Mouse (Mus musculus): Measurements from ENCODE around the gene Tlr5. TPM values are rescaled to one million over a fixed set of nuclear protein-coding genes. Genes with fewer than 3 reads are reported as not detected.

The Tlr5 gene
- total RNA-seq (2012; rRNA removed) (not detected in 2 replicates), polyA plus RNA-seq (2012; ENCODE audit: insufficient read depth in 1 of 2, insufficient read length in 2 of 2, low read depth in 1 of 2, low replicate concordance in 2 of 2, missing spikeins in 1 of 2) (not detected)

- no peak within 1 kb of the TSS for H3K27ac ChIP-seq (ENCODE audit: control insufficient read depth, low read depth, low read length)
- no peaks in the 10 kb centered on the region for H3K36me3 ChIP-seq (ENCODE audit: control insufficient read depth in 1 of 2, insufficient read depth in 2 of 2, low read length in 2 of 2)
- peaks cover 0 to 13% of the 10 kb centered on the region in 2 experiments; a peak in 2 of 4 replicates for H3K4me1 ChIP-seq (ENCODE audit: control insufficient read depth in 1 of 2, insufficient read depth in 2 of 2, low read length in 2 of 2)
- peak within 1 kb of the TSS; percentile 30 to 41 for H3K4me3 ChIP-seq (ENCODE audit: control insufficient read depth in 1 of 2, insufficient read depth in 1 of 2, low read depth in 2 of 2, low read length in 2 of 2)
- DNase-seq (ENCODE audit: low read depth, low spot score), result peak; percentile 20
- no peaks in the 10 kb centered on the region for H3K9me3 ChIP-seq (replicated peaks; ENCODE audit: insufficient read depth, low read length)
- H3K27me3 ChIP-seq (ENCODE audit: control insufficient read depth in 1 of 2, insufficient read depth in 2 of 2, low read length in 2 of 2), result 0 out of 4 replicates have a peak, but pooled peaks cover 0 to 2% of the 10 kb centered on the region in 2 experiments
- 0 out of 2 replicates have a peak within 1 kb of the TSS, but pooled peaks have one; percentile 30 for H3K9ac ChIP-seq (ENCODE audit: control insufficient read depth, low read depth, low read length, poor library complexity, severe bottlenecking)
- no peaks in the 10 kb centered on the region for H3K79me2 ChIP-seq (ENCODE audit: control insufficient read depth, insufficient read depth, low read length, poor library complexity)
- TF ChIP-seq UBTF (IDR thresholded peaks at IDR 0.05; ENCODE audit: borderline replicate concordance, insufficient read depth, low read depth, low read length) (no peak), ELF1 (IDR thresholded peaks at IDR 0.05; ENCODE audit: low read depth, low read length) (no peak), MAZ (IDR thresholded peaks at IDR 0.05; ENCODE audit: low read depth, low read length) (no peak), MAFK (IDR thresholded peaks at IDR 0.05; ENCODE audit: borderline replicate concordance, low read depth, low read length) (no peak), CHD1 (IDR thresholded peaks at IDR 0.05; ENCODE audit: low read depth, low read length) (no peak), USF2 (IDR thresholded peaks at IDR 0.05; ENCODE audit: borderline replicate concordance in 1 of 2, insufficient read depth in 1 of 2, low read depth in 1 of 2, low read length in 2 of 2) (no peak)
Observed at GRCm38 (mm10) chr1:182954287-182955046, at the start of gene Tlr5. TSS of gene Tlr5 (plus strand) at chr1:182954788.

DNA sequence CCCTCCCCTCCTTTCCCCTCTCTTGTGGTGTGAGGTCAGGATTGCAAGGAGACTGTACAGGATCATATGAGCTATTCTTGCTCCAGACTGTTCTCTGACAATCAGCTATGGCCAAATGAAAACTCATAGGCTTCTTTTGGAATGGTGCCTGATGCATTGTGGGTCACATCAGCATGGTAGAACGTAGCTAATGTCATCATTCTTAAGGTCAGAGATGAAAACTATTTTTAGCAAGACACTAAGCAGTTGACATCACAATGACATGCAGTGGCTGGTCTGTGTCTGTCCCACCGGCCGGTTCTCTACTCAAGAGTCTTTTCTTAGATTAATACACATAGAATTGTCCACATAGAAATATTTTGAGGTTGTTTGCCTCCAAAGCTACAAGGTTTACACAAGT, 48.9 kb upstream of the Tlr5 start:
- TF ChIP-seq CHD1 (IDR thresholded peaks at IDR 0.05; ENCODE audit: low read depth, low read length) (no peak), ZC3H11A (IDR thresholded peaks at IDR 0.05; ENCODE audit: low read depth, low read length) (no peak)
- Histone ChIP-seq H3K36me3 (ENCODE audit: control insufficient read depth in 1 of 2, insufficient read depth in 2 of 2, low read length in 2 of 2) (peaks cover 0 to 4% of the 10 kb centered on the region in 2 experiments; a peak in 2 of 4 replicates), H3K79me2 (ENCODE audit: control insufficient read depth, insufficient read depth, low read length, poor library complexity) (no peaks in the 10 kb centered on the region), H3K27ac (ENCODE audit: control insufficient read depth, low read depth, low read length) (no peak overlapping the region), H3K27me3 (ENCODE audit: control insufficient read depth in 1 of 2, insufficient read depth in 2 of 2, low read length in 2 of 2) (no peaks in the 10 kb centered on the region), H3K9ac (ENCODE audit: control insufficient read depth, low read depth, low read length, poor library complexity, severe bottlenecking) (no peak overlapping the region), H3K9me3 (replicated peaks; ENCODE audit: insufficient read depth, low read length) (no peaks in the 10 kb centered on the region), H3K4me3 (ENCODE audit: control insufficient read depth in 1 of 2, insufficient read depth in 1 of 2, low read depth in 2 of 2, low read length in 2 of 2) (no peak overlapping the region), H3K4me1 (ENCODE audit: control insufficient read depth in 1 of 2, insufficient read depth in 2 of 2, low read length in 2 of 2) (peaks cover 0 to 11% of the 10 kb centered on the region in 2 experiments; a peak in 2 of 4 replicates)
- no peak for DNase-seq (ENCODE audit: low read depth, low spot score)

GRCm38 (mm10) chr1:182908050-182909036, 46.2 kb upstream of the Tlr5 start:
- H3K4me3 ChIP-seq (ENCODE audit: control insufficient read depth in 1 of 2, insufficient read depth in 1 of 2, low read depth in 2 of 2, low read length in 2 of 2), result peak overlapping the region in 1 of 2 experiments; percentile 25; a peak in 1 of 4 replicates
- H3K9me3 ChIP-seq (replicated peaks; ENCODE audit: insufficient read depth, low read length), result no peaks in the 10 kb centered on the region
- no peak overlapping the region for H3K27ac ChIP-seq (ENCODE audit: control insufficient read depth, low read depth, low read length)
- H3K9ac ChIP-seq (ENCODE audit: control insufficient read depth, low read depth, low read length, poor library complexity, severe bottlenecking), result peak overlapping the region; percentile 54
- peaks cover 0 to 7% of the 10 kb centered on the region in 2 experiments; a peak in 2 of 4 replicates for H3K4me1 ChIP-seq (ENCODE audit: control insufficient read depth in 1 of 2, insufficient read depth in 2 of 2, low read length in 2 of 2)
- peak; percentile 90 for DNase-seq (ENCODE audit: low read depth, low spot score)
- no peaks in the 10 kb centered on the region for H3K27me3 ChIP-seq (ENCODE audit: control insufficient read depth in 1 of 2, insufficient read depth in 2 of 2, low read length in 2 of 2)
- peaks cover 0 to 4% of the 10 kb centered on the region in 2 experiments; a peak in 2 of 4 replicates for H3K36me3 ChIP-seq (ENCODE audit: control insufficient read depth in 1 of 2, insufficient read depth in 2 of 2, low read length in 2 of 2)
- H3K79me2 ChIP-seq (ENCODE audit: control insufficient read depth, insufficient read depth, low read length, poor library complexity), result no peaks in the 10 kb centered on the region
- no peak for TF ChIP-seq ZC3H11A (IDR thresholded peaks at IDR 0.05; ENCODE audit: low read depth, low read length)
- TF ChIP-seq GABPA (IDR thresholded peaks at IDR 0.05; ENCODE audit: low read depth, low read length), result no peak
- TF ChIP-seq KAT2A (conservative IDR thresholded peaks at IDR 0.05; ENCODE audit: low read depth, low read length), result no peak
- peak; percentile 53 for TF ChIP-seq CHD2 (IDR thresholded peaks at IDR 0.05; ENCODE audit: low read length)
- TF ChIP-seq MYC (IDR thresholded peaks at IDR 0.05; ENCODE audit: low read depth, low read length), result peak; percentile 94
- TF ChIP-seq ZKSCAN1 (IDR thresholded peaks at IDR 0.05; ENCODE audit: low read depth, low read length), result no peak
- TF ChIP-seq SMC3 (IDR thresholded peaks at IDR 0.05; ENCODE audit: low read depth, low read length), result no peak
- no peak for TF ChIP-seq UBTF (IDR thresholded peaks at IDR 0.05; ENCODE audit: borderline replicate concordance, insufficient read depth, low read depth, low read length)
- TF ChIP-seq MYB (IDR thresholded peaks at IDR 0.05; ENCODE audit: low read depth, low read length), result no peak
- TF ChIP-seq ETS1 (IDR thresholded peaks at IDR 0.05; ENCODE audit: low read depth, low read length), result peak; percentile 94
- TF ChIP-seq HCFC1 (IDR thresholded peaks at IDR 0.05; ENCODE audit: low read depth, low read length), result 0 out of 2 replicates have a peak, but pooled peaks have one; percentile 14
- peak; percentile 88; the same call in 1 of the 2 replicates for TF ChIP-seq JUND (IDR thresholded peaks at IDR 0.05; ENCODE audit: low read depth, low read length)
- no peak for TF ChIP-seq CHD1 (IDR thresholded peaks at IDR 0.05; ENCODE audit: low read depth, low read length)
- TF ChIP-seq MAX (IDR thresholded peaks at IDR 0.05; ENCODE audit: low read length), result peak; percentile 96
- no peak for TF ChIP-seq ELF1 (IDR thresholded peaks at IDR 0.05; ENCODE audit: low read depth, low read length)
- TF ChIP-seq MXI1 (IDR thresholded peaks at IDR 0.05; ENCODE audit: low read depth, low read length), result peak; percentile 84

Data from MEL (cell line).